Mouse (Mus musculus) C2C12 (cell line): ENCODE data around the gene BC147527.
"Not testable (repeated sequence)": the region's sequence is repeated elsewhere in the genome, so short reads cannot be mapped to it uniquely, and the experiment has no call there.

Source experiments
- CTCF ChIP-seq: IDR thresholded peaks from one replicate; pipeline ENCODE4 v1.5.1; 2011; ENCODE audit not compliant: control insufficient read depth, insufficient read depth, insufficient read length
- MAX ChIP-seq: IDR thresholded peaks from one replicate; pipeline ENCODE4 v1.6.1; 2011; ENCODE audit warnings: mild to moderate bottlenecking, control low read depth
- MYOD1 ChIP-seq: IDR thresholded peaks from one replicate; pipeline ENCODE4 v1.6.1; 2011; ENCODE audit warnings: low read depth; ENCODE audit not compliant: control insufficient read depth, insufficient read length
- USF1 ChIP-seq: IDR thresholded peaks from one replicate; pipeline ENCODE4 v1.6.1; 2011; ENCODE audit warnings: low read depth, mild to moderate bottlenecking, control low read depth, moderate library complexity

GRCm38 (mm10) chr13:120316578-120316977 lies 16.4 kb downstream of the BC147527 start, which contains the start of gene Tcstv3:
- TF ChIP-seq CTCF, USF1, MYOD1, MAX: not testable (repeated sequence)
